Mouse (Mus musculus) liver, adult (tissue): ENCODE data around the gene Cbs.
A peak's percentile ranks its signal among the peaks of the same experiment; 100 is the strongest.

Experiments used
- GATA4 ChIP-seq: IDR thresholded peaks from 2 replicates; pipeline ENCODE4 v1.6.1; 2014; ENCODE audit warnings: mild to moderate bottlenecking, low read length; ENCODE audit not compliant: insufficient replicate concordance

Gene Cbs

GRCm38 (mm10) chr17:31631081-31631800 is 5.8 kb downstream of the Cbs start:
- no peak for TF ChIP-seq GATA4

GRCm38 (mm10) chr17:31627961-31628360 is 9.1 kb downstream of the Cbs start:
- peak; percentile 18; the same call in 1 of the 2 replicates for TF ChIP-seq GATA4

- TF ChIP-seq GATA4 = no peak
These were observed 13.9 kb downstream of the Cbs start for GRCm38 (mm10) chr17:31623101-31623500.

- TF ChIP-seq GATA4 = no peak
These were observed 23.8 kb downstream of the Cbs start for GRCm38 (mm10) chr17:31613086-31613755.

- no peak for TF ChIP-seq GATA4
These were observed 27.1 kb downstream of the Cbs start for GRCm38 (mm10) chr17:31609895-31610294.

- no peak for TF ChIP-seq GATA4
These were observed 29.6 kb downstream of the Cbs start for GRCm38 (mm10) chr17:31607256-31607951.

GRCm38 (mm10) chr17:31606424-31606823 is 30.6 kb downstream of the Cbs start:
- no peak for TF ChIP-seq GATA4

GRCm38 (mm10) chr17:31598593-31598992 is 38.4 kb downstream of the Cbs start:
- TF ChIP-seq GATA4 = no peak

GRCm38 (mm10) chr17:31597957-31598356 is 39.1 kb downstream of the Cbs start:
- TF ChIP-seq GATA4 = no peak

- TF ChIP-seq GATA4 = no peak
These were observed 42.0 kb downstream of the Cbs start for GRCm38 (mm10) chr17:31595077-31595476.

GRCm38 (mm10) chr17:31594590-31594989 is 42.4 kb downstream of the Cbs start:
- no peak for TF ChIP-seq GATA4

- no peak for TF ChIP-seq GATA4
These were observed 46.2 kb downstream of the Cbs start for GRCm38 (mm10) chr17:31590846-31591245.

- no peak for TF ChIP-seq GATA4
These were observed 48.3 kb downstream of the Cbs start for GRCm38 (mm10) chr17:31588726-31589125.

GRCm38 (mm10) chr17:31588115-31588514 is 48.9 kb downstream of the Cbs start:
- TF ChIP-seq GATA4 = no peak

GRCm38 (mm10) chr17:31583781-31584180 is 53.3 kb downstream of the Cbs start:
- no peak for TF ChIP-seq GATA4

- TF ChIP-seq GATA4 = no peak
These were observed 53.9 kb downstream of the Cbs start for GRCm38 (mm10) chr17:31583185-31583584.
